Mouse (Mus musculus) brain, embryonic 14.5 days (tissue): Measurements from ENCODE around the gene Susd6. TPM values are rescaled to one million over a fixed set of nuclear protein-coding genes. Genes with fewer than 3 reads are reported as not detected.

Source experiments
- DNase-seq: peaks from one replicate; pipeline ENCODE4 v3.0.0-alpha.2; 2011; ENCODE audit warnings: low read depth
- CTCF ChIP-seq: fragments of 200-500 bp; IDR thresholded peaks from 2 replicates; pipeline ENCODE4 v1.5.1; 2012; ENCODE audit warnings: inconsistent platforms, mild to moderate bottlenecking, moderate library complexity, borderline replicate concordance; ENCODE audit not compliant: insufficient read depth, insufficient read length; ENCODE audit errors: extremely low read depth
- POLR2A ChIP-seq: fragments of 200-500 bp; IDR thresholded peaks from 2 replicates; pipeline ENCODE4 v1.6.1; 2012; ENCODE audit warnings: mild to moderate bottlenecking, inconsistent platforms, borderline replicate concordance; ENCODE audit not compliant: poor library complexity, insufficient read depth, insufficient read length, severe bottlenecking; ENCODE audit errors: extremely low read depth
- polyA plus RNA-seq: library from polyadenylated mRNA; depleted of rRNA; stranded (reverse); fragments of >200 nt; gene quantifications from 2 replicates; pipeline ENCODE4 v1.2.3, GENCODE M21; 2012

Susd6 gene
- polyA plus RNA-seq, 1 experiment: 21.7 TPM

- DNase-seq: no peak
- TF ChIP-seq POLR2A (no peak), CTCF (no peak)
Measured at GRCm38 (mm10) chr12:80821312-80822007, 31.1 kb downstream of the Susd6 start.

GRCm38 (mm10) chr12:80822533-80822932 lies 32.2 kb downstream of the Susd6 start:
- DNase-seq: no peak
- TF ChIP-seq POLR2A (no peak), CTCF (no peak)

- no peak for DNase-seq
Measured at GRCm38 (mm10) chr12:80824202-80824601, 33.9 kb downstream of the Susd6 start.

GRCm38 (mm10) chr12:80826423-80826822 lies 36.1 kb downstream of the Susd6 start:
- TF ChIP-seq CTCF (no peak), POLR2A (no peak)
- peak; percentile 30 for DNase-seq

More at GRCm38 (mm10) chr12:80824202-80824601, 33.9 kb downstream of the Susd6 start:
- no peak for TF ChIP-seq POLR2A
- TF ChIP-seq CTCF: no peak

GRCm38 (mm10) chr12:80827464-80828015 lies 37.2 kb downstream of the Susd6 start:
- DNase-seq: peak; percentile 59

GRCm38 (mm10) chr12:80828020-80828419 lies 37.7 kb downstream of the Susd6 start:
- TF ChIP-seq POLR2A (no peak), CTCF (no peak)
- no peak for DNase-seq

More at GRCm38 (mm10) chr12:80827464-80828015, 37.2 kb downstream of the Susd6 start:
- TF ChIP-seq CTCF (no peak), POLR2A (no peak)

GRCm38 (mm10) chr12:80828951-80829350 lies 38.6 kb downstream of the Susd6 start:
- no peak for DNase-seq
- TF ChIP-seq POLR2A: no peak

GRCm38 (mm10) chr12:80830211-80830610 lies 39.9 kb downstream of the Susd6 start:
- no peak for TF ChIP-seq CTCF
- TF ChIP-seq POLR2A: no peak

GRCm38 (mm10) chr12:80830820-80831219 lies 40.5 kb downstream of the Susd6 start:
- no peak for DNase-seq
- TF ChIP-seq POLR2A: no peak
- no peak for TF ChIP-seq CTCF

More at GRCm38 (mm10) chr12:80830211-80830610, 39.9 kb downstream of the Susd6 start:
- no peak for DNase-seq

- DNase-seq: no peak
Measured at GRCm38 (mm10) chr12:80832313-80832712, 42.0 kb downstream of the Susd6 start.

GRCm38 (mm10) chr12:80833541-80833940 lies 43.2 kb downstream of the Susd6 start:
- no peak for DNase-seq
- no peak for TF ChIP-seq POLR2A
- TF ChIP-seq CTCF: no peak

More at GRCm38 (mm10) chr12:80832313-80832712, 42.0 kb downstream of the Susd6 start:
- no peak for TF ChIP-seq CTCF
- TF ChIP-seq POLR2A: no peak

GRCm38 (mm10) chr12:80834156-80834900 lies 44.0 kb downstream of the Susd6 start:
- TF ChIP-seq CTCF: no peak
- TF ChIP-seq POLR2A: no peak
- DNase-seq: no peak

- DNase-seq: no peak
- TF ChIP-seq POLR2A (no peak), CTCF (no peak)
Measured at GRCm38 (mm10) chr12:80834901-80835570, 44.7 kb downstream of the Susd6 start.
